Mouse (Mus musculus) lung, postnatal 25 days (tissue): Measurements from ENCODE around the gene Itpkb.

Experiments
- DNase-seq: peaks from one replicate; pipeline ENCODE4 v3.0.0; 2022; ENCODE audit warnings: low spot score

Gene Itpkb

DNA sequence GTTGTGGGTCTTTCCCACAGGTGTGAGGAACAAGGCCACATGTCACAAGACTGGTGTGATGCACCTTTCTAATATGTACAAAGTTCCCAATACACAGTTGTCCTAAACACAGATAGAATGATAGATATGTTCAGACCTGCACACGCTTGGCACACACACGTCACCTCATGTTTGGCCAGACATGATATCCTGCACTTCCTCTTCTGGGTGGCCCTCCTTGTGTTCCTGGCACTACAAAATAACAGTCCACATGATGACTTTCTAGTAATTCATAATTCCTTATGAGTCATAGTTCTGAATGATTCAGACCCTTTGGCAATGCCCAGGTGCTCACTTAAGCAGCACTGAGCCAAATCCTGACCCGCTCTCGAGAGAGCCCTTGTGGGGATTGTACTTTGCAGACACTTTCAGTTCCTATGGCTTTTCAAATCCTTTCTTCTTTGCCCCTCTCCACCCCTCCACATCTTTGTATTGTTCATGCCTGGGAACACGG, 132.7 kb downstream of the Itpkb start:
- DNase-seq: no peak

GRCm38 (mm10) chr1:180464357-180464756, 134.1 kb downstream of the Itpkb start:
- no peak for DNase-seq

DNA sequence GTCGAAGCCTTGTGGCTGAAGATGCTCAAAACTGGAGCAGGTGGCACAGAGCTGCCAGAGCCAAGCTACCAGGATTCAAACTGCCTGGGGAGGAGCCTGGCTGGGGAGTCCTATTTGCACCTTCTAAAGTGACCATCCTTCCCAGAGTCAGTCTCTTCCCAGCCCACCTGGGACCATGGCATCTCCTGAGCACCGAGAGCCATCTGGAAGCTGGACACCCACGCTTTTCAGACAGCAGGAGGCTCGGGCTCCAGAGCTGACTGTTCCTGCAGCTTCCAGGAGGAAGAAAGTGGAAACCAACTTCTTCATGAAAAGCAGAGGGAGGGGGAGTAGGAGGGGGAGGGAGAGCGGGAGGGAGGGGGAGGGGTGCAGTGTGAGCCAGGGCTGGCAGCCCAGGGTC, 135.3 kb downstream of the Itpkb start:
- DNase-seq: no peak

DNA sequence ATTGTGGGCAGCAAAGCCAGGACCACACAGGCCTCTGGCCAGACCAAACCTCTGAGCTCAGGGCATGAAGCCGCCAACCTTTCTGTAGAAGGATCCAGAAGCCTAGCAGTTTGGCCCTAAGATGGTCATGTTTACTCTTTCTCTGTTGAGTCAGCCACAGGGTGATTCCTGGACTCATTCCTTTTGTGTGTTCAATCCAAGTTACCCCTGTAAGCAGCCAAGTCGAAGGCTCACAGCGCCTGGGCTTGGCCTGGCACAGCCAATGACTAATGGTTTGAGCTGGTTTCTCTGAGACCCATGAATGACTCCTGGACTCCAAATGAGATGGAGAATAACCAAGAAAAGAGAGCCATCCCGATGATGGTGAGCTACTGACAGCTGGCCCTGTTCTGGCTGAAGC, 137.7 kb downstream of the Itpkb start:
- peak; percentile 21 for DNase-seq

- peak; percentile 30 for DNase-seq
These were observed 143.3 kb downstream of the Itpkb start for GRCm38 (mm10) chr1:180473566-180473965.
